Mouse (Mus musculus): ENCODE measurements at regions not wholly inside any gene's neighbourhood (a gene's known extent, or its start where the extent isn't known, plus 50 kb on each side); places are given as distances from the start of the nearest gene placed in this dataset.

GRCm38 (mm10) chr16:86894333-86894732 is 459.7 kb upstream of the N6amt1 start:
- WGBS: 53% methylated on average over 5 of the region's 5 CpGs
- TF ChIP-seq POLR2A (IDR thresholded peaks at IDR 0.05; ENCODE audit: extremely low read depth, insufficient read depth, low read length) (no peak), CTCF (IDR thresholded peaks at IDR 0.05; ENCODE audit: low read depth, low read length) (no peak)
- no peaks in the 10 kb centered on the region for H3K4me1 ChIP-seq (ENCODE audit: control insufficient read depth, insufficient read depth, low read length)

GRCm38 (mm10) chr16:86888421-86888820 is 465.6 kb upstream of the N6amt1 start:
- no peak overlapping the region for H3K9ac ChIP-seq (ENCODE audit: low read depth, low read length)
- DNase-seq (ENCODE audit: extremely low read depth, low read depth, low spot score): no peak
- no peaks in the 10 kb centered on the region for H3K4me1 ChIP-seq (ENCODE audit: control insufficient read depth, insufficient read depth, low read length)
- H3K4me3 ChIP-seq (ENCODE audit: insufficient read depth, low read depth, low read length): no peak overlapping the region
- no peaks in the 10 kb centered on the region for H3K79me2 ChIP-seq (ENCODE audit: control insufficient read depth, insufficient read depth, low read length)
- H3K27ac ChIP-seq (replicated peaks; ENCODE audit: insufficient read depth, low read depth, low read length): no peak overlapping the region
- no peak for TF ChIP-seq CTCF (IDR thresholded peaks at IDR 0.05; ENCODE audit: low read depth, low read length)
- TF ChIP-seq POLR2A (IDR thresholded peaks at IDR 0.05; ENCODE audit: extremely low read depth, insufficient read depth, low read length): no peak
- 78% methylated on average over 5 of the region's 5 CpGs for WGBS
- H3K27me3 ChIP-seq (ENCODE audit: control insufficient read depth, insufficient read depth, low read length): no peaks in the 10 kb centered on the region
- no peaks in the 10 kb centered on the region for H3K36me3 ChIP-seq (ENCODE audit: control insufficient read depth, insufficient read depth, low read length)

More at GRCm38 (mm10) chr16:86894333-86894732, 459.7 kb upstream of the N6amt1 start:
- no peak for DNase-seq (ENCODE audit: extremely low read depth, low read depth, low spot score)
- no peak overlapping the region for H3K9ac ChIP-seq (ENCODE audit: low read depth, low read length)
- no peak overlapping the region for H3K27ac ChIP-seq (replicated peaks; ENCODE audit: insufficient read depth, low read depth, low read length)
- no peaks in the 10 kb centered on the region for H3K27me3 ChIP-seq (ENCODE audit: control insufficient read depth, insufficient read depth, low read length)
- no peak overlapping the region for H3K4me3 ChIP-seq (ENCODE audit: insufficient read depth, low read depth, low read length)
- no peaks in the 10 kb centered on the region for H3K36me3 ChIP-seq (ENCODE audit: control insufficient read depth, insufficient read depth, low read length)
- H3K79me2 ChIP-seq (ENCODE audit: control insufficient read depth, insufficient read depth, low read length): no peaks in the 10 kb centered on the region

GRCm38 (mm10) chr16:86887605-86888004 is 466.4 kb upstream of the N6amt1 start:
- Histone ChIP-seq H3K4me3 (ENCODE audit: insufficient read depth, low read depth, low read length) (no peak overlapping the region), H3K79me2 (ENCODE audit: control insufficient read depth, insufficient read depth, low read length) (no peaks in the 10 kb centered on the region), H3K9ac (ENCODE audit: low read depth, low read length) (no peak overlapping the region), H3K36me3 (ENCODE audit: control insufficient read depth, insufficient read depth, low read length) (no peaks in the 10 kb centered on the region), H3K27me3 (ENCODE audit: control insufficient read depth, insufficient read depth, low read length) (no peaks in the 10 kb centered on the region), H3K4me1 (ENCODE audit: control insufficient read depth, insufficient read depth, low read length) (no peaks in the 10 kb centered on the region), H3K27ac (replicated peaks; ENCODE audit: insufficient read depth, low read depth, low read length) (no peak overlapping the region)
- WGBS: 68% methylated on average over 4 of the region's 4 CpGs
- DNase-seq (ENCODE audit: extremely low read depth, low read depth, low spot score): no peak
- TF ChIP-seq POLR2A (IDR thresholded peaks at IDR 0.05; ENCODE audit: extremely low read depth, insufficient read depth, low read length) (no peak), CTCF (IDR thresholded peaks at IDR 0.05; ENCODE audit: low read depth, low read length) (no peak)

GRCm38 (mm10) chr16:86883862-86884261 is 470.1 kb upstream of the N6amt1 start:
- TF ChIP-seq CTCF (IDR thresholded peaks at IDR 0.05; ENCODE audit: low read depth, low read length) (no peak), POLR2A (IDR thresholded peaks at IDR 0.05; ENCODE audit: extremely low read depth, insufficient read depth, low read length) (no peak)
- no peak overlapping the region for H3K9ac ChIP-seq (ENCODE audit: low read depth, low read length)
- no peaks in the 10 kb centered on the region for H3K79me2 ChIP-seq (ENCODE audit: control insufficient read depth, insufficient read depth, low read length)
- WGBS: 59% methylated on average over 7 of the region's 7 CpGs
- H3K36me3 ChIP-seq (ENCODE audit: control insufficient read depth, insufficient read depth, low read length): no peaks in the 10 kb centered on the region
- H3K27ac ChIP-seq (replicated peaks; ENCODE audit: insufficient read depth, low read depth, low read length): no peak overlapping the region
- no peak overlapping the region for H3K4me3 ChIP-seq (ENCODE audit: insufficient read depth, low read depth, low read length)
- H3K27me3 ChIP-seq (ENCODE audit: control insufficient read depth, insufficient read depth, low read length): no peaks in the 10 kb centered on the region
- DNase-seq (ENCODE audit: extremely low read depth, low read depth, low spot score): no peak
- H3K4me1 ChIP-seq (ENCODE audit: control insufficient read depth, insufficient read depth, low read length): no peaks in the 10 kb centered on the region

GRCm38 (mm10) chr16:86882529-86882928 is 471.5 kb upstream of the N6amt1 start:
- H3K27me3 ChIP-seq (ENCODE audit: control insufficient read depth, insufficient read depth, low read length): no peaks in the 10 kb centered on the region
- no peak overlapping the region for H3K27ac ChIP-seq (replicated peaks; ENCODE audit: insufficient read depth, low read depth, low read length)
- TF ChIP-seq CTCF (IDR thresholded peaks at IDR 0.05; ENCODE audit: low read depth, low read length): peak; percentile 52
- no peak for TF ChIP-seq POLR2A (IDR thresholded peaks at IDR 0.05; ENCODE audit: extremely low read depth, insufficient read depth, low read length)
- H3K4me1 ChIP-seq (ENCODE audit: control insufficient read depth, insufficient read depth, low read length): no peaks in the 10 kb centered on the region
- H3K9ac ChIP-seq (ENCODE audit: low read depth, low read length): no peak overlapping the region
- H3K4me3 ChIP-seq (ENCODE audit: insufficient read depth, low read depth, low read length): no peak overlapping the region
- 25% methylated on average over 6 of the region's 6 CpGs for WGBS
- no peaks in the 10 kb centered on the region for H3K79me2 ChIP-seq (ENCODE audit: control insufficient read depth, insufficient read depth, low read length)
- peak; percentile 63 for DNase-seq (ENCODE audit: extremely low read depth, low read depth, low spot score)
- H3K36me3 ChIP-seq (ENCODE audit: control insufficient read depth, insufficient read depth, low read length): no peaks in the 10 kb centered on the region

GRCm38 (mm10) chr16:86881583-86881982 is 472.4 kb upstream of the N6amt1 start:
- Histone ChIP-seq H3K36me3 (ENCODE audit: control insufficient read depth, insufficient read depth, low read length) (no peaks in the 10 kb centered on the region), H3K79me2 (ENCODE audit: control insufficient read depth, insufficient read depth, low read length) (no peaks in the 10 kb centered on the region), H3K9ac (ENCODE audit: low read depth, low read length) (no peak overlapping the region), H3K27ac (replicated peaks; ENCODE audit: insufficient read depth, low read depth, low read length) (no peak overlapping the region), H3K4me1 (ENCODE audit: control insufficient read depth, insufficient read depth, low read length) (no peaks in the 10 kb centered on the region), H3K4me3 (ENCODE audit: insufficient read depth, low read depth, low read length) (no peak overlapping the region), H3K27me3 (ENCODE audit: control insufficient read depth, insufficient read depth, low read length) (no peaks in the 10 kb centered on the region)
- DNase-seq (ENCODE audit: extremely low read depth, low read depth, low spot score): peak; percentile 23
- 88% methylated on average over 5 of the region's 5 CpGs for WGBS
- TF ChIP-seq POLR2A (IDR thresholded peaks at IDR 0.05; ENCODE audit: extremely low read depth, insufficient read depth, low read length) (no peak), CTCF (IDR thresholded peaks at IDR 0.05; ENCODE audit: low read depth, low read length) (no peak)

Measured in liver, adult 2 months (tissue).